Comparison of ENCODE assay signal across 9 mouse cellular contexts in the genomic region with DNA sequence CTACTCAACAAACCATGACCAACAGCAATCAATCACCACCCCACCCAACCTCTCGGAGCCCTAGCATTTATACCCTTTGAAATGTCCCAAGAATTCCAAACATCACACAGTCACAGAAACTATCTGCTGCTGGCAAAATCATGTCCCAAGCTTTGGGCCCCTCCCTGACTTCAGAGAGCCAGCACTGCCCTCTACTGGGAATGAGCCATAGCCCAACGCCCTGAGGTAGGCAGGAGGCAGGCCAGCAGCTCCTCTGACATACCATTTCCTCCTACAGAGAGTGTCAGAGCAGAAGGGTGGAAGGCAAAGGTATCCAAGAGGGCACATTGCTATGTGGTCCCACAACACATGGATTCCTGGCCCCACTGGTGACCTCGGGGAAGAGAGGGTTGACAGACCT. TPM values are rescaled to one million over a fixed set of nuclear protein-coding genes. Genes with fewer than 3 reads are reported as not detected.
DNase-seq lines count a peak whose midpoint lies in the region; ATAC-seq and TF ChIP-seq lines count a peak whose summit lies in the region.
"Had no signal": no experiment of that assay in that cellular context is flagged by ENCODE, and none has a peak within 500 bp of the region (broad histone marks: within the 10 kb centered on the region; RNA-seq: fewer than 3 reads in every experiment).

No protein-coding gene starts in this region.

- H3K36me3 ChIP-seq in intestine, embryonic 16.5 days (ENCODE audit: control insufficient read depth, insufficient read depth, low read length), result no peaks in the 10 kb centered on the region
- no peaks in the 10 kb centered on the region for H3K36me3 ChIP-seq in intestine, embryonic 15.5 days
- H3K36me3 ChIP-seq in lung, embryonic 14.5 days (ENCODE audit: insufficient read depth), result no peaks in the 10 kb centered on the region

- H3K27ac ChIP-seq in intestine, embryonic 16.5 days (ENCODE audit: low read length), result no peak overlapping the region
- H3K27ac ChIP-seq in intestine, embryonic 15.5 days, result no peak overlapping the region
- no peak overlapping the region for H3K27ac ChIP-seq in bone marrow, adult 2 months (ENCODE audit: control insufficient read depth, insufficient read depth, low read depth, low read length, poor library complexity)
- H3K27ac ChIP-seq in lung, embryonic 14.5 days (ENCODE audit: low read depth), result no peak overlapping the region

- no peak overlapping the region for H3K4me2 ChIP-seq in intestine, embryonic 16.5 days (ENCODE audit: low read depth, low read length)
- H3K4me2 ChIP-seq in intestine, embryonic 15.5 days (replicated peaks), result no peak overlapping the region
- no peak overlapping the region for H3K4me2 ChIP-seq in lung, embryonic 14.5 days
- H3K4me2 ChIP-seq: heart, embryonic 11.5 days had no signal

- no peak for TF ChIP-seq POLR2A in bone marrow, adult 2 months (IDR thresholded peaks at IDR 0.05; ENCODE audit: borderline replicate concordance, control insufficient read depth, low read depth, low read length)

- peak; percentile 62 for ATAC-seq in intestine, embryonic 16.5 days
- ATAC-seq in intestine, embryonic 15.5 days, result no peak; the same call in 1 of the 2 replicates
- no peak for ATAC-seq in lung, embryonic 14.5 days (ENCODE audit: insufficient read depth)
- no peak for ATAC-seq in inflammation-experienced regulatory T-cells, adult 6 months

- H3K4me1 ChIP-seq in intestine, embryonic 16.5 days (ENCODE audit: control insufficient read depth, insufficient read depth, low read length), result peaks cover 8% of the 10 kb centered on the region; the same call in 1 of the 2 replicates
- peaks cover 7% of the 10 kb centered on the region; the same call in 1 of the 2 replicates for H3K4me1 ChIP-seq in intestine, embryonic 15.5 days (replicated peaks)
- H3K4me1 ChIP-seq in bone marrow, adult 2 months (ENCODE audit: control insufficient read depth, insufficient read depth, low read length), result peaks cover 7% of the 10 kb centered on the region
- H3K4me1 ChIP-seq in lung, embryonic 14.5 days (ENCODE audit: insufficient read depth), result 0 out of 2 replicates have a peak, but pooled peaks cover 3% of the 10 kb centered on the region

- H3K27me3 ChIP-seq in intestine, embryonic 16.5 days (replicated peaks; ENCODE audit: control insufficient read depth, insufficient read depth, low read length), result no peaks in the 10 kb centered on the region; the same call in none of the 2 replicates
- no peaks in the 10 kb centered on the region for H3K27me3 ChIP-seq in intestine, embryonic 15.5 days (replicated peaks)
- H3K27me3 ChIP-seq in lung, embryonic 14.5 days (ENCODE audit: insufficient read depth, low read length), result no peaks in the 10 kb centered on the region

- peak; percentile 69 for TF ChIP-seq CTCF in bone marrow, adult 2 months (IDR thresholded peaks at IDR 0.05; ENCODE audit: control insufficient read depth, insufficient read depth, low read length)
- TF ChIP-seq CTCF in lung, embryonic 14.5 days (IDR thresholded peaks at IDR 0.05; ENCODE audit: low read depth), result peak; percentile 59

- H3K9ac ChIP-seq in intestine, embryonic 16.5 days (ENCODE audit: low read depth, low read length), result no peak overlapping the region
- no peak overlapping the region for H3K9ac ChIP-seq in intestine, embryonic 15.5 days
- no peak overlapping the region for H3K9ac ChIP-seq in lung, embryonic 14.5 days

- WGBS in intestine, embryonic 16.5 days, result 23% methylated on average over 3 of the region's 3 CpGs
- WGBS in intestine, embryonic 15.5 days, result 31% methylated on average over 3 of the region's 3 CpGs
- WGBS in bone marrow, adult 2 months, result 25% methylated on average over 3 of the region's 3 CpGs
- WGBS in lung, embryonic 14.5 days, result 16% methylated on average over 3 of the region's 3 CpGs

- peak; percentile 39 for DNase-seq in CD4-positive helper T cell, adult 2 months (ENCODE audit: low read depth, low spot score)
- DNase-seq in lung, embryonic 14.5 days, result peak; percentile 65
- DNase-seq in retina, postnatal 1 day, result no peak
- DNase-seq in layer of hippocampus, adult 8-10 months (ENCODE audit: low spot score in 2 of 2), result no peak

- H3K4me3 ChIP-seq in intestine, embryonic 16.5 days (ENCODE audit: low read length), result no peak overlapping the region
- no peak overlapping the region for H3K4me3 ChIP-seq in intestine, embryonic 15.5 days (replicated peaks)
- H3K4me3 ChIP-seq in bone marrow, adult 2 months (replicated peaks; ENCODE audit: control insufficient read depth, low read depth, low read length), result no peak overlapping the region
- H3K4me3 ChIP-seq in lung, embryonic 14.5 days (ENCODE audit: low read depth, low read length), result no peak overlapping the region

- no peaks in the 10 kb centered on the region for H3K9me3 ChIP-seq in intestine, embryonic 16.5 days (ENCODE audit: control insufficient read depth, low read length)
- H3K9me3 ChIP-seq in intestine, embryonic 15.5 days, result no peaks in the 10 kb centered on the region
- no peaks in the 10 kb centered on the region for H3K9me3 ChIP-seq in lung, embryonic 14.5 days (ENCODE audit: low read depth, low read length)

RNA-seq across cellular contexts. Expression of a gene that starts 2.2 kb away (rescaled TPM):
- polyA plus RNA-seq in intestine, embryonic 16.5 days (2015; fragmentation: Nextera tagmentation; extraction: Ambion mirVana), result 2.4 and 3.1 TPM in 2 replicates
- 2.2 and 2.8 TPM in 2 replicates for polyA plus RNA-seq in intestine, embryonic 15.5 days (2015; fragmentation: Nextera tagmentation; extraction: Ambion mirVana)
- 98.0 and 152 TPM in 2 replicates for polyA plus RNA-seq in bone marrow, adult 2 months (2011; ENCODE audit: insufficient read depth, insufficient read length, low replicate concordance, missing spikeins)
- polyA plus RNA-seq in lung, embryonic 14.5 days (2014; fragmentation: Nextera tagmentation; extraction: Ambion mirVana), result 1.1 and 2.1 TPM in 2 replicates
- total RNA-seq in layer of hippocampus, adult 8-10 months (2022), result under 1 TPM in 2 of 4 experiments, not detected in 2; 0.70 to 0.75 TPM
- 100 to 1,000 TPM; 280 to 663 (median 591) TPM for polyA plus RNA-seq in inflammation-experienced regulatory T-cells, adult 6 months (2017; shearing (Covaris generic))

RNA-seq across cellular contexts. Expression of a gene that starts 33.6 kb away (rescaled TPM):
- 11.4 and 12.7 TPM in 2 replicates for polyA plus RNA-seq in intestine, embryonic 16.5 days (2015; fragmentation: Nextera tagmentation; extraction: Ambion mirVana)
- 12.2 and 12.6 TPM in 2 replicates for polyA plus RNA-seq in intestine, embryonic 15.5 days (2015; fragmentation: Nextera tagmentation; extraction: Ambion mirVana)
- polyA plus RNA-seq in bone marrow, adult 2 months (2011; ENCODE audit: insufficient read depth, insufficient read length, low replicate concordance, missing spikeins), result 0.61 TPM in 1 of 2 replicates, not detected in the other
- polyA plus RNA-seq in lung, embryonic 14.5 days (2014; fragmentation: Nextera tagmentation; extraction: Ambion mirVana), result 2.2 and 3.3 TPM in 2 replicates
- total RNA-seq in layer of hippocampus, adult 8-10 months (2022), result under 1 TPM; 0.27 to 0.85 (median 0.36) TPM
- 1 to 10 TPM in 2 of 3 experiments, not detected in 1; 1.9 to 5.4 TPM for polyA plus RNA-seq in inflammation-experienced regulatory T-cells, adult 6 months (2017; shearing (Covaris generic))

RNA-seq across cellular contexts. Expression of a gene that starts 49.9 kb away (rescaled TPM):
- polyA plus RNA-seq in intestine, embryonic 16.5 days (2015; fragmentation: Nextera tagmentation; extraction: Ambion mirVana), result 391 and 421 TPM in 2 replicates
- polyA plus RNA-seq in intestine, embryonic 15.5 days (2015; fragmentation: Nextera tagmentation; extraction: Ambion mirVana), result 411 and 413 TPM in 2 replicates
- 51.9 and 92.5 TPM in 2 replicates for polyA plus RNA-seq in bone marrow, adult 2 months (2011; ENCODE audit: insufficient read depth, insufficient read length, low replicate concordance, missing spikeins)
- 654 and 667 TPM in 2 replicates for polyA plus RNA-seq in lung, embryonic 14.5 days (2014; fragmentation: Nextera tagmentation; extraction: Ambion mirVana)
- total RNA-seq in layer of hippocampus, adult 8-10 months (2022), result 100 to 1,000 TPM; 413 to 631 (median 486) TPM
- 100 to 1,000 TPM; 237 to 292 (median 262) TPM for polyA plus RNA-seq in inflammation-experienced regulatory T-cells, adult 6 months (2017; shearing (Covaris generic))

Comparison
In these comparisons a context has a peak if more than half of its experiments do, and no peak if none do; other contexts are left out.
1. DNase-seq: peak in CD4-positive helper T cell, adult 2 months (single experiment) and lung, embryonic 14.5 days (single experiment); none in retina, postnatal 1 day (single experiment) and layer of hippocampus, adult 8-10 months (0 of 2).
2. RNA of a gene that starts 2.2 kb away (polyA plus RNA-seq): 280 to 663 TPM in inflammation-experienced regulatory T-cells, adult 6 months and 98.0 to 152 TPM in bone marrow, adult 2 months; 2.4 to 3.1 TPM in intestine, embryonic 16.5 days, 2.2 to 2.8 TPM in intestine, embryonic 15.5 days and 1.1 to 2.1 TPM in lung, embryonic 14.5 days; every median in the first group is over 10 times any median in the second.